Mouse (Mus musculus): Measurements from ENCODE around the gene Dnajc8.
"Not testable (repeated sequence)": the region's sequence is repeated elsewhere in the genome, so short reads cannot be mapped to it uniquely, and the experiment has no call there.

- not testable (repeated sequence) for TF ChIP-seq CTCF (IDR thresholded peaks at IDR 0.05; ENCODE audit: insufficient read depth, low read length); POLR2A (IDR thresholded peaks at IDR 0.05; ENCODE audit: borderline replicate concordance, extremely low read depth, low read depth, low read length)
Observed at GRCm38 (mm10) chr4:132555550-132555949, 20.2 kb downstream of the Dnajc8 start.

Measured in lung, adult 2 months (tissue).